Mouse (Mus musculus) hindbrain, postnatal 0 days (tissue): ENCODE measurements around the gene Mkln1. TPM values are rescaled to one million over a fixed set of nuclear protein-coding genes. Genes with fewer than 3 reads are reported as not detected.

ENCODE experiments used
- ATAC-seq: fragments of 200-750 bp; cut with Nextera tagmentation; 2 replicates; pipeline ENCODE4 v1.8.0; 2017; ENCODE audit warnings: mild to moderate bottlenecking, moderate TSS enrichment, moderate library complexity
- DNase-seq: peaks from one replicate; pipeline ENCODE4 v3.0.0-alpha.2; 2015; ENCODE audit warnings: low spot score
- H3K27ac ChIP-seq: fragments of 300-500 bp; sonication (generic); 2 replicates; pipeline ENCODE4 v1.5.1; 2014; ENCODE audit warnings: mild to moderate bottlenecking
- H3K27me3 ChIP-seq: fragments of 300-500 bp; sonication (generic); 2 replicates; pipeline ENCODE4 v1.6.1; 2014; ENCODE audit warnings: low read length, mixed read lengths; ENCODE audit not compliant: insufficient read depth
- H3K36me3 ChIP-seq: fragments of 300-500 bp; sonication (generic); 2 replicates; pipeline ENCODE4 v1.6.1; 2014; ENCODE audit warnings: low read length, mixed read lengths; ENCODE audit not compliant: insufficient read depth
- H3K4me1 ChIP-seq: fragments of 300-500 bp; sonication (generic); 2 replicates; pipeline ENCODE4 v1.6.1; 2014; ENCODE audit warnings: antibody characterized with exemption, low read length, mixed read lengths; ENCODE audit not compliant: insufficient read depth
- H3K4me2 ChIP-seq: fragments of 300-500 bp; sonication (generic); 2 replicates; pipeline ENCODE4 v1.6.1; 2014; ENCODE audit warnings: low read depth, mild to moderate bottlenecking, low read length, moderate library complexity, mixed read lengths
- H3K4me3 ChIP-seq: fragments of 300-500 bp; sonication (generic); 2 replicates; pipeline ENCODE4 v1.5.1; 2014; ENCODE audit warnings: low read length
- H3K9ac ChIP-seq: fragments of 300-500 bp; sonication (generic); replicated peaks from 2 replicates; pipeline ENCODE4 v1.6.1; 2014; ENCODE audit warnings: mild to moderate bottlenecking, low read length, moderate library complexity, mixed read lengths
- H3K9me3 ChIP-seq: fragments of 300-500 bp; sonication (generic); 2 replicates; pipeline ENCODE4 v1.6.1; 2016; ENCODE audit warnings: low read length, mixed read lengths
- CTCF ChIP-seq: IDR thresholded peaks from 2 replicates; pipeline ENCODE4 v1.5.1; 2016; ENCODE audit warnings: antibody characterized with exemption, control low read depth, low read depth
- WGBS: fragments of 180-500 bp; shearing (Covaris S2); extraction: QIAGEN DNeasy Blood & Tissue Kit; methylation state at CpG from one replicate; pipeline ENCODE4 v1.1.7; 2014; 5-methylcytosine and 5-hydroxymethylcytosine counted together
- polyA plus RNA-seq: library from polyadenylated mRNA; unstranded; fragments of >200 nt; fragmentation: Nextera tagmentation; extraction: Ambion mirVana; gene quantifications from 2 replicates; pipeline ENCODE4 v1.2.1, GENCODE M21; 2015
- total RNA-seq: library from RNA; depleted of rRNA; stranded (reverse); fragments of >200 nt; gene quantifications from 2 replicates; pipeline ENCODE4 v1.2.3, GENCODE M21; 2014

The Mkln1 gene
- total and polyA plus RNA-seq, 2 experiments from 2014 or later, result 53.4 to 88.3 TPM

- Histone ChIP-seq H3K36me3 (no peaks in the 10 kb centered on the region), H3K9ac (no peak overlapping the region), H3K9me3 (no peaks in the 10 kb centered on the region), H3K4me3 (no peak overlapping the region), H3K27ac (no peak overlapping the region), H3K4me1 (peaks cover 4% of the 10 kb centered on the region), H3K27me3 (no peaks in the 10 kb centered on the region), H3K4me2 (no peak overlapping the region)
- no peak for DNase-seq
- peak; percentile 36 for TF ChIP-seq CTCF
- WGBS, result 64% methylated on average over 1 of the region's 1 CpGs
- no peak for ATAC-seq
These were observed 30.0 kb upstream of the Mkln1 start for GRCm38 (mm10) chr6:31368559-31368958.

GRCm38 (mm10) chr6:31369875-31370274 lies 28.7 kb upstream of the Mkln1 start:
- peak; percentile 58 for DNase-seq
- Histone ChIP-seq H3K36me3 (no peaks in the 10 kb centered on the region), H3K27me3 (no peaks in the 10 kb centered on the region), H3K4me3 (no peak overlapping the region), H3K9me3 (no peaks in the 10 kb centered on the region), H3K9ac (no peak overlapping the region; the same call in 1 of the 2 replicates), H3K4me1 (peaks cover 4% of the 10 kb centered on the region), H3K4me2 (no peak overlapping the region), H3K27ac (no peak overlapping the region)
- 70% methylated on average over 3 of the region's 3 CpGs for WGBS
- no peak for ATAC-seq
- peak; percentile 56 for TF ChIP-seq CTCF

GRCm38 (mm10) chr6:31370550-31371061 lies 27.9 kb upstream of the Mkln1 start:
- no peak for ATAC-seq
- no peak overlapping the region; the same call in 1 of the 2 replicates for H3K9ac ChIP-seq
- H3K27ac ChIP-seq, result no peak overlapping the region; the same call in 1 of the 2 replicates
- H3K4me3 ChIP-seq, result no peak overlapping the region
- no peaks in the 10 kb centered on the region for H3K36me3 ChIP-seq
- H3K4me2 ChIP-seq, result no peak overlapping the region
- TF ChIP-seq CTCF, result no peak
- H3K9me3 ChIP-seq, result no peaks in the 10 kb centered on the region
- H3K4me1 ChIP-seq, result peaks cover 4% of the 10 kb centered on the region
- DNase-seq, result peak; percentile 12
- WGBS, result 31% methylated on average over 14 of the region's 14 CpGs
- H3K27me3 ChIP-seq, result no peaks in the 10 kb centered on the region

- no peaks in the 10 kb centered on the region for H3K36me3 ChIP-seq
- no peak for TF ChIP-seq CTCF
- no peak overlapping the region for H3K4me3 ChIP-seq
- H3K4me1 ChIP-seq, result peaks cover 4% of the 10 kb centered on the region
- no peaks in the 10 kb centered on the region for H3K9me3 ChIP-seq
- H3K27me3 ChIP-seq, result no peaks in the 10 kb centered on the region
- H3K4me2 ChIP-seq, result no peak overlapping the region
- no peak for DNase-seq
- no peak overlapping the region for H3K9ac ChIP-seq
- no peak for ATAC-seq
- peak overlapping the region; percentile 11; the same call in 1 of the 2 replicates for H3K27ac ChIP-seq
- WGBS, result 86% methylated on average over 3 of the region's 3 CpGs
These were observed 27.4 kb upstream of the Mkln1 start for GRCm38 (mm10) chr6:31371140-31371539.

- ATAC-seq (no peak), DNase-seq (no peak)
- WGBS, result 60% methylated on average over 3 of the region's 3 CpGs
- Histone ChIP-seq H3K27ac (no peak overlapping the region), H3K27me3 (no peaks in the 10 kb centered on the region), H3K4me3 (no peak overlapping the region), H3K4me2 (no peak overlapping the region), H3K9me3 (no peaks in the 10 kb centered on the region), H3K9ac (no peak overlapping the region), H3K36me3 (no peaks in the 10 kb centered on the region), H3K4me1 (peaks cover 4% of the 10 kb centered on the region)
- TF ChIP-seq CTCF, result no peak
These were observed 25.9 kb upstream of the Mkln1 start for GRCm38 (mm10) chr6:31372620-31373019.

- WGBS, result 93% methylated on average over 6 of the region's 6 CpGs
- Histone ChIP-seq H3K27me3 (no peaks in the 10 kb centered on the region), H3K4me1 (peaks cover 4% of the 10 kb centered on the region), H3K4me2 (no peak overlapping the region), H3K9me3 (no peaks in the 10 kb centered on the region), H3K36me3 (no peaks in the 10 kb centered on the region), H3K27ac (no peak overlapping the region), H3K9ac (no peak overlapping the region), H3K4me3 (no peak overlapping the region)
- TF ChIP-seq CTCF, result no peak
- ATAC-seq (no peak), DNase-seq (no peak)
These were observed 25.4 kb upstream of the Mkln1 start for GRCm38 (mm10) chr6:31373084-31373673.

- no peak overlapping the region for H3K9ac ChIP-seq
- 0 out of 2 replicates have a peak, but pooled peaks cover 2% of the 10 kb centered on the region for H3K9me3 ChIP-seq
- ATAC-seq (no peak), DNase-seq (no peak)
- H3K4me3 ChIP-seq, result no peak overlapping the region
- H3K4me2 ChIP-seq, result no peak overlapping the region
- WGBS, result 95% methylated on average over 7 of the region's 7 CpGs
- H3K27me3 ChIP-seq, result no peaks in the 10 kb centered on the region
- H3K27ac ChIP-seq, result no peak overlapping the region
- no peak for TF ChIP-seq CTCF
- no peaks in the 10 kb centered on the region for H3K36me3 ChIP-seq
- H3K4me1 ChIP-seq, result no peaks in the 10 kb centered on the region
These were observed 15.5 kb upstream of the Mkln1 start for GRCm38 (mm10) chr6:31382989-31383388.
